In genomic region chr5:21159536-21159935, GRCm38 (mm10) we compare ENCODE assay signal across 26 mouse cellular contexts. TPM values are rescaled to one million over a fixed set of nuclear protein-coding genes. Genes with fewer than 3 reads are reported as not detected.
DNase-seq lines count a peak whose midpoint lies in the region; ATAC-seq and TF ChIP-seq lines count a peak whose summit lies in the region.
"Had no signal": no experiment of that assay in that cellular context is flagged by ENCODE, and none has a peak within 500 bp of the region (broad histone marks: within the 10 kb centered on the region; RNA-seq: fewer than 3 reads in every experiment).

No protein-coding gene starts in this region.

- H3K36me3 ChIP-seq in liver, embryonic 12.5 days, result no peaks in the 10 kb centered on the region
- H3K36me3 ChIP-seq in liver, embryonic 14.5 days (replicated peaks; ENCODE audit: control insufficient read depth, insufficient read depth, low read depth), result no peaks in the 10 kb centered on the region
- H3K36me3 ChIP-seq: heart, embryonic 12.5 days; heart, embryonic 15.5 days; hindbrain, embryonic 10.5 days; hindbrain, embryonic 13.5 days had no signal

- no peaks in the 10 kb centered on the region for H3K27me3 ChIP-seq in liver, embryonic 12.5 days (replicated peaks)
- no peaks in the 10 kb centered on the region for H3K27me3 ChIP-seq in liver, embryonic 14.5 days (ENCODE audit: control insufficient read depth, insufficient read depth, low read length)
- H3K27me3 ChIP-seq: heart, embryonic 12.5 days; heart, embryonic 15.5 days; hindbrain, embryonic 13.5 days had no signal

- peaks cover 5% of the 10 kb centered on the region; the same call in 1 of the 2 replicates for H3K9me3 ChIP-seq in liver, embryonic 12.5 days (replicated peaks)
- no peaks in the 10 kb centered on the region for H3K9me3 ChIP-seq in liver, embryonic 14.5 days (ENCODE audit: control insufficient read depth, low read length)

- TF ChIP-seq CTCF in liver, embryonic 14.5 days (IDR thresholded peaks at IDR 0.05; ENCODE audit: low read depth), result no peak

- H3K4me2 ChIP-seq in liver, embryonic 12.5 days, result no peak overlapping the region
- H3K4me2 ChIP-seq in liver, embryonic 14.5 days (ENCODE audit: low read depth), result no peak overlapping the region
- H3K4me2 ChIP-seq: heart, embryonic 12.5 days; heart, embryonic 15.5 days; hindbrain, embryonic 13.5 days had no signal

- peak; percentile 64 for DNase-seq in heart, adult 11 months
- no peak for DNase-seq in heart, adult 8-10 months (ENCODE audit: low spot score)
- DNase-seq in liver, result no peak
- DNase-seq in liver, embryonic 14.5 days (ENCODE audit: low read depth in 3 of 3, low spot score in 3 of 3), result no peak
- no peak for DNase-seq in gastrocnemius, postnatal 10 days
- DNase-seq: adrenal gland, adult 8-10 months; adrenal gland, postnatal 25 days; cerebellum, adult 11-12 months; cerebellum, adult 8-10 months; cerebellum, postnatal 10 days; cerebellum, postnatal 36 days; forebrain, postnatal 0 days; gastrocnemius, adult 2 months; gastrocnemius, postnatal 25 days; heart, postnatal 10 days; heart, postnatal 36 days had no signal

- TF ChIP-seq EP300 in liver, embryonic 14.5 days (IDR thresholded peaks at IDR 0.05; ENCODE audit: low read depth), result 0 out of 2 replicates have a peak, but pooled peaks have one; percentile 25

- peaks cover 22% of the 10 kb centered on the region for H3K4me1 ChIP-seq in liver, embryonic 12.5 days
- peaks cover 4 to 15% of the 10 kb centered on the region in 2 experiments; a peak in 3 of 4 replicates for H3K4me1 ChIP-seq in liver, embryonic 14.5 days (replicated peaks; ENCODE audit: control insufficient read depth in 2 of 2, insufficient read depth in 2 of 2, low read length in 1 of 2)
- H3K4me1 ChIP-seq: heart, embryonic 12.5 days; heart, embryonic 15.5 days; hindbrain, embryonic 10.5 days; hindbrain, embryonic 13.5 days had no signal

- 22% methylated on average over 3 of the region's 3 CpGs for WGBS in liver, embryonic 12.5 days (ENCODE audit: insufficient replicate concordance)
- WGBS in liver, embryonic 14.5 days (ENCODE audit: insufficient replicate concordance), result 16% methylated on average over 3 of the region's 3 CpGs

- no peak overlapping the region for H3K27ac ChIP-seq in liver, embryonic 12.5 days
- H3K27ac ChIP-seq in liver, embryonic 14.5 days, result no peak overlapping the region
- H3K27ac ChIP-seq: gastrocnemius, adult 2 months; heart, embryonic 15.5 days; hindbrain, embryonic 10.5 days; hindbrain, embryonic 13.5 days had no signal

- H3K4me3 ChIP-seq in liver, embryonic 12.5 days, result no peak overlapping the region
- no peak overlapping the region for H3K4me3 ChIP-seq in liver, embryonic 14.5 days (ENCODE audit: insufficient read depth in 1 of 2, low read depth in 2 of 2, low read length in 2 of 2)
- H3K4me3 ChIP-seq: gastrocnemius, adult 2 months; heart, embryonic 12.5 days; heart, embryonic 15.5 days; hindbrain, embryonic 10.5 days; hindbrain, embryonic 13.5 days had no signal

- H3K9ac ChIP-seq in liver, embryonic 12.5 days, result no peak overlapping the region
- no peak overlapping the region for H3K9ac ChIP-seq in liver, embryonic 14.5 days (replicated peaks)
- H3K9ac ChIP-seq: forebrain, postnatal 0 days; heart, embryonic 12.5 days; heart, embryonic 15.5 days; hindbrain, embryonic 13.5 days had no signal

- ATAC-seq in liver, embryonic 12.5 days, result peak; percentile 67
- ATAC-seq in liver, embryonic 14.5 days (ENCODE audit: insufficient read depth), result peak; percentile 56; the same call in 1 of the 2 replicates
- peak; percentile 76 for ATAC-seq in megakaryocyte progenitor cell, adult 5-6 weeks (replicated peaks; ENCODE audit: poor library complexity)
- ATAC-seq in granulocyte monocyte progenitor cell, adult 5-6 weeks (replicated peaks; ENCODE audit: poor library complexity, severe bottlenecking), result no peak
- ATAC-seq: activated CD4-positive, CD25-positive, alpha-beta regulatory T cell, adult 4 months; forebrain, embryonic 14.5 days; forebrain, postnatal 0 days; hindbrain, embryonic 16.5 days had no signal

RNA-seq across cellular contexts. Expression of gene Gsap, which starts 26.5 kb away (rescaled TPM):
- total RNA-seq in heart, adult 8-10 months (2022), result 1 to 10 TPM; 3.9 to 6.5 (median 4.2) TPM
- polyA plus RNA-seq in liver, embryonic 12.5 days (2016; fragmentation: Nextera tagmentation; extraction: Ambion mirVana), result 2.6 and 2.7 TPM in 2 replicates
- 0.69 and 1.3 TPM in 2 replicates for polyA plus RNA-seq in liver, embryonic 14.5 days (2012; rRNA removed)
- 2.1 and 2.6 TPM in 2 replicates for polyA plus RNA-seq in liver, embryonic 14.5 days (2014; fragmentation: Nextera tagmentation; extraction: Ambion mirVana)
- 2.1 and 4.4 TPM in 2 replicates for total RNA-seq in megakaryocyte progenitor cell, adult 5-6 weeks (2015)
- total RNA-seq in megakaryocyte progenitor cell, adult 5-6 weeks (2017), result 3.8 and 5.6 TPM in 2 replicates
- total RNA-seq in gastrocnemius, postnatal 10 days (2021), result 1 to 10 TPM; 3.5 to 5.9 TPM
- total RNA-seq in granulocyte monocyte progenitor cell, adult 5-6 weeks (2014; fragmentation: Nextera tagmentation), result 2.4 and 4.2 TPM in 2 replicates
- total RNA-seq in granulocyte monocyte progenitor cell, adult 5-6 weeks (2017), result 4.6 and 6.6 TPM in 2 replicates
